Mouse (Mus musculus) liver, postnatal 0 days (tissue): ENCODE data around the gene Pax6. TPM values are rescaled to one million over a fixed set of nuclear protein-coding genes. Genes with fewer than 3 reads are reported as not detected.

Source experiments
- ATAC-seq: fragments of 200-750 bp; cut with Nextera tagmentation; 2 replicates; pipeline ENCODE4 v1.8.0; 2017; ENCODE audit warnings: mild to moderate bottlenecking, moderate library complexity
- DNase-seq: peaks from one replicate; pipeline ENCODE4 v3.0.0-alpha.2; 2016
- H3K27ac ChIP-seq: fragments of 300-500 bp; sonication (generic); 2 replicates; pipeline ENCODE4 v1.5.1; 2014; ENCODE audit warnings: antibody characterized with exemption, moderate library complexity, mild to moderate bottlenecking, low read depth
- H3K27me3 ChIP-seq: fragments of 300-500 bp; sonication (generic); 2 replicates; pipeline ENCODE4 v1.6.1; 2014; ENCODE audit warnings: low read length, control low read depth, mixed read lengths; ENCODE audit not compliant: insufficient read depth
- H3K36me3 ChIP-seq: fragments of 300-500 bp; sonication (generic); replicated peaks from 2 replicates; pipeline ENCODE4 v1.6.1; 2014; ENCODE audit warnings: mild to moderate bottlenecking, control low read depth, low read length, moderate library complexity, mixed read lengths; ENCODE audit not compliant: insufficient read depth
- H3K4me1 ChIP-seq: fragments of 300-500 bp; sonication (generic); 2 replicates; pipeline ENCODE4 v1.6.1; 2014; ENCODE audit warnings: antibody characterized with exemption, mild to moderate bottlenecking, control low read depth; ENCODE audit not compliant: insufficient read depth
- H3K4me2 ChIP-seq: fragments of 300-500 bp; sonication (generic); 2 replicates; pipeline ENCODE4 v1.6.1; 2014; ENCODE audit warnings: low read depth, mild to moderate bottlenecking, low read length, moderate library complexity, mixed read lengths
- H3K4me3 ChIP-seq: fragments of 300-500 bp; sonication (generic); 2 replicates; pipeline ENCODE4 v1.5.1; 2014; ENCODE audit warnings: low read depth, low read length
- H3K9ac ChIP-seq: fragments of 300-500 bp; sonication (generic); replicated peaks from 2 replicates; pipeline ENCODE4 v1.6.1; 2014; ENCODE audit warnings: mild to moderate bottlenecking, moderate library complexity
- H3K9me3 ChIP-seq: fragments of 300-500 bp; sonication (generic); 2 replicates; pipeline ENCODE4 v1.6.1; 2016; ENCODE audit warnings: mild to moderate bottlenecking, control low read depth, low read length, mixed read lengths
- CTCF ChIP-seq: sonication (generic); IDR thresholded peaks from 2 replicates; pipeline ENCODE4 v1.5.1; 2016; ENCODE audit warnings: antibody characterized with exemption, low read depth
- EP300 ChIP-seq: IDR thresholded peaks from 2 replicates; pipeline ENCODE4 v1.6.1; 2016; ENCODE audit warnings: antibody characterized with exemption, low read depth, mild to moderate bottlenecking
- WGBS: fragments of 180-500 bp; shearing (Covaris S2); extraction: QIAGEN DNeasy Blood & Tissue Kit; methylation state at CpG from one replicate; pipeline ENCODE4 v1.1.7; 2014; ENCODE audit not compliant: insufficient replicate concordance; 5-methylcytosine and 5-hydroxymethylcytosine counted together
- polyA plus RNA-seq: library from polyadenylated mRNA; unstranded; fragments of >200 nt; fragmentation: Nextera tagmentation; extraction: Ambion mirVana; gene quantifications from 2 replicates; pipeline ENCODE4 v1.2.1, GENCODE M21; 2015

Gene Pax6
- polyA plus RNA-seq, 1 experiment from 2014 or later: not detected

GRCm38 (mm10) chr2:105673054-105673453 lies 4.4 kb downstream of the Pax6 start:
- no peaks in the 10 kb centered on the region for H3K9me3 ChIP-seq
- DNase-seq (no peak), ATAC-seq (no peak)
- no peak overlapping the region for H3K27ac ChIP-seq
- no peaks in the 10 kb centered on the region for H3K36me3 ChIP-seq
- no peak overlapping the region for H3K9ac ChIP-seq
- 4% methylated on average over 6 of the region's 6 CpGs for WGBS
- no peak overlapping the region for H3K4me2 ChIP-seq
- TF ChIP-seq EP300 (no peak), CTCF (no peak)
- H3K27me3 ChIP-seq: peaks cover 100% of the 10 kb centered on the region
- 0 out of 2 replicates have a peak overlapping the region, but pooled peaks have one; percentile 43 for H3K4me3 ChIP-seq
- peaks cover 26% of the 10 kb centered on the region for H3K4me1 ChIP-seq

GRCm38 (mm10) chr2:105673631-105674060 lies 4.9 kb downstream of the Pax6 start:
- TF ChIP-seq EP300 (no peak), CTCF (no peak)
- Histone ChIP-seq H3K9me3 (no peaks in the 10 kb centered on the region), H3K4me3 (peak overlapping the region; percentile 43), H3K4me1 (peaks cover 24% of the 10 kb centered on the region), H3K27me3 (peaks cover 97% of the 10 kb centered on the region), H3K36me3 (no peaks in the 10 kb centered on the region), H3K4me2 (peak overlapping the region; percentile 74), H3K9ac (no peak overlapping the region), H3K27ac (no peak overlapping the region)
- ATAC-seq (no peak), DNase-seq (no peak)
- WGBS: 4% methylated on average over 10 of the region's 10 CpGs

GRCm38 (mm10) chr2:105674061-105674874 lies 5.6 kb downstream of the Pax6 start:
- Histone ChIP-seq H3K9ac (no peak overlapping the region), H3K4me2 (peak overlapping the region; percentile 74), H3K36me3 (no peaks in the 10 kb centered on the region), H3K9me3 (no peaks in the 10 kb centered on the region), H3K27ac (no peak overlapping the region), H3K4me3 (peak overlapping the region; percentile 43), H3K27me3 (peaks cover 97% of the 10 kb centered on the region), H3K4me1 (peaks cover 21% of the 10 kb centered on the region)
- no peak for ATAC-seq
- WGBS: 2% methylated on average over 36 of the region's 36 CpGs
- DNase-seq: no peak
- TF ChIP-seq EP300 (no peak), CTCF (no peak)

- H3K4me3 ChIP-seq: peak overlapping the region; percentile 43
- TF ChIP-seq EP300 (no peak), CTCF (no peak)
- peaks cover 97% of the 10 kb centered on the region for H3K27me3 ChIP-seq
- peak; percentile 80 for DNase-seq
- H3K9ac ChIP-seq: no peak overlapping the region
- H3K9me3 ChIP-seq: no peaks in the 10 kb centered on the region
- peaks cover 21% of the 10 kb centered on the region for H3K4me1 ChIP-seq
- no peaks in the 10 kb centered on the region for H3K36me3 ChIP-seq
- H3K27ac ChIP-seq: no peak overlapping the region
- H3K4me2 ChIP-seq: peak overlapping the region; percentile 74
- under 1% methylated on average over 49 of the region's 49 CpGs for WGBS
- ATAC-seq: peak; percentile 91
These were observed 6.4 kb downstream of the Pax6 start for GRCm38 (mm10) chr2:105674875-105675729.

GRCm38 (mm10) chr2:105675730-105676079 lies 7.0 kb downstream of the Pax6 start:
- Histone ChIP-seq H3K27me3 (peaks cover 97% of the 10 kb centered on the region), H3K27ac (no peak overlapping the region), H3K36me3 (no peaks in the 10 kb centered on the region), H3K9me3 (no peaks in the 10 kb centered on the region), H3K4me2 (peak overlapping the region; percentile 74), H3K4me3 (peak overlapping the region; percentile 43), H3K4me1 (peaks cover 21% of the 10 kb centered on the region), H3K9ac (no peak overlapping the region)
- 0% methylated on average over 11 of the region's 11 CpGs for WGBS
- DNase-seq (no peak), ATAC-seq (no peak)
- TF ChIP-seq CTCF (no peak), EP300 (no peak)
